Mouse (Mus musculus) embryonic fibroblast, embryonic 13.5 days (primary cell): ENCODE data around the gene Scgb2b21.
"Not testable (repeated sequence)": the region's sequence is repeated elsewhere in the genome, so short reads cannot be mapped to it uniquely, and the experiment has no call there.

Experiments used
- CTCF ChIP-seq: IDR thresholded peaks from 2 replicates; pipeline ENCODE4 v1.5.1; 2011; ENCODE audit warnings: mild to moderate bottlenecking, control low read depth, low read length, moderate library complexity, borderline replicate concordance; ENCODE audit not compliant: insufficient read depth
- POLR2A ChIP-seq: IDR thresholded peaks from 2 replicates; pipeline ENCODE4 v1.6.1; 2011; ENCODE audit warnings: low read depth, mild to moderate bottlenecking, control low read depth, low read length, moderate library complexity

- not testable (repeated sequence) for TF ChIP-seq CTCF, POLR2A
These were observed 23.2 kb upstream of the Scgb2b21 start for GRCm38 (mm10) chr7:33543420-33543819.
